Mouse (Mus musculus): ENCODE results near the gene Cntrob.

- TF ChIP-seq CTCF (IDR thresholded peaks at IDR 0.05; ENCODE audit: control insufficient read depth, insufficient read depth, low read length), result no peak
- no peak for TF ChIP-seq POLR2A (IDR thresholded peaks at IDR 0.05; ENCODE audit: borderline replicate concordance, control insufficient read depth, low read depth, low read length)
Measured at GRCm38 (mm10) chr11:69305291-69305690, 18.3 kb downstream of the Cntrob start.
